ENCODE assay signal across 24 mouse cellular contexts in the genomic region with DNA sequence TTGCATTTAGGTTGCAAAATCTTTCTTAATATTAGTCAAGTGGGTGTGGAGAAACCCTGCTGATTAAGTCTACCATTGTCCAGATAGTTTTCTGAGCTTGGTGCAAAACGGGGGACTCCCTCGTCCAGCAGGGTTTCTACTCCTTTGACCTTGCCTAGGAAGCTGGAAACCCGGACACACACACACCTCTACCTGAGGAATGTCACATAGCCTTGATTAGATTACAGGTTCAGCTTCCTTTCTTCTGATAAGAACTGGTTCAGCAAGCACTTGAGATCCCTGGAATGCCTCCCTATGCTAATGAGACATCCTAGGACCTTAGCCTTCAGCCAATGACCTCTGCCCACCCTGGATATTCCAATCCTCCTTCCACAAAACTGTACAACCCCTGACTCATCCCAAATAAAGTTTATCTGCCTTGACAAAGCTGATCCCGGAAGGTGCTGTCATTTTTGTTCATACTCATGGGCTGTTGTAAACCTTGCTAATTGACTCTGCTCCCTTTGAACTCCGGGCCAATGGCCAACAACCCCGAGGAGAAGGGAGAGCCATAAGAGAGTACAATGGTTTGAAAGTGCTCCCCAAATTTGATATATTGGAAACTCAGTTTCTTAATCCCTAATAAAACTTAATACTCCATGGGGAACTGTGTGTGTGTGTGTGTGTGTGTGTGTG. TPM values are rescaled to one million over a fixed set of nuclear protein-coding genes. Genes with fewer than 3 reads are reported as not detected.
DNase-seq lines count a peak whose midpoint lies in the region; ATAC-seq lines count a peak whose summit lies in the region.
"Had no signal": no experiment of that assay in that cellular context is flagged by ENCODE, and none has a peak within 500 bp of the region (broad histone marks: within the 10 kb centered on the region; RNA-seq: fewer than 3 reads in every experiment).

No protein-coding gene starts in this region.

- no peak overlapping the region for H3K4me3 ChIP-seq in lung, embryonic 16.5 days (ENCODE audit: low read length)
- no peak overlapping the region for H3K4me3 ChIP-seq in intestine, embryonic 15.5 days (replicated peaks)
- H3K4me3 ChIP-seq in stomach, embryonic 15.5 days (replicated peaks) = no peak overlapping the region
- H3K4me3 ChIP-seq in hindbrain, embryonic 13.5 days = no peak overlapping the region
- H3K4me3 ChIP-seq: embryonic facial prominence, embryonic 13.5 days; forebrain, embryonic 13.5 days; heart, adult 2 months; heart, embryonic 15.5 days had no signal

- no peak overlapping the region for H3K4me2 ChIP-seq in lung, embryonic 16.5 days (ENCODE audit: low read depth, low read length)
- no peak overlapping the region for H3K4me2 ChIP-seq in intestine, embryonic 15.5 days (replicated peaks)
- H3K4me2 ChIP-seq in stomach, embryonic 15.5 days = no peak overlapping the region
- no peak overlapping the region for H3K4me2 ChIP-seq in hindbrain, embryonic 13.5 days
- H3K4me2 ChIP-seq: embryonic facial prominence, embryonic 13.5 days; forebrain, embryonic 13.5 days; heart, embryonic 11.5 days; heart, embryonic 15.5 days; hindbrain, embryonic 14.5 days had no signal

- no peak overlapping the region for H3K9ac ChIP-seq in lung, embryonic 16.5 days (ENCODE audit: low read length)
- H3K9ac ChIP-seq in intestine, embryonic 15.5 days = no peak overlapping the region
- no peak overlapping the region for H3K9ac ChIP-seq in stomach, embryonic 15.5 days
- H3K9ac ChIP-seq in hindbrain, embryonic 13.5 days = no peak overlapping the region
- H3K9ac ChIP-seq: embryonic facial prominence, embryonic 13.5 days; forebrain, embryonic 13.5 days; forebrain, postnatal 0 days; heart, embryonic 15.5 days; hindbrain, embryonic 14.5 days had no signal

- no peaks in the 10 kb centered on the region for H3K36me3 ChIP-seq in lung, embryonic 16.5 days (ENCODE audit: control insufficient read depth, insufficient read depth, low read length)
- H3K36me3 ChIP-seq in intestine, embryonic 15.5 days = no peaks in the 10 kb centered on the region
- H3K36me3 ChIP-seq in stomach, embryonic 15.5 days = no peaks in the 10 kb centered on the region
- no peaks in the 10 kb centered on the region for H3K36me3 ChIP-seq in hindbrain, embryonic 13.5 days
- H3K36me3 ChIP-seq: embryonic facial prominence, embryonic 13.5 days; G1E; heart, embryonic 15.5 days had no signal

- DNase-seq in lung, postnatal 4 days = no peak
- no peak for DNase-seq in kidney, postnatal 4 days
- DNase-seq in B cell, adult 2 months = no peak
- DNase-seq: adrenal gland, adult 2 months; adrenal gland, postnatal 25 days; cerebellum, adult 18-20 months; cerebellum, adult 9-11 months; cerebellum, postnatal 36 days; forebrain, postnatal 0 days; gastrocnemius, postnatal 14 days; heart, adult 2 months; heart, postnatal 14 days had no signal

- H3K27me3 ChIP-seq in lung, embryonic 16.5 days (ENCODE audit: control insufficient read depth, insufficient read depth, low read depth, low read length) = no peaks in the 10 kb centered on the region
- H3K27me3 ChIP-seq in intestine, embryonic 15.5 days (replicated peaks) = no peaks in the 10 kb centered on the region
- no peaks in the 10 kb centered on the region for H3K27me3 ChIP-seq in stomach, embryonic 15.5 days (replicated peaks)
- H3K27me3 ChIP-seq in hindbrain, embryonic 13.5 days = no peaks in the 10 kb centered on the region
- H3K27me3 ChIP-seq: embryonic facial prominence, embryonic 13.5 days; forebrain, embryonic 13.5 days; heart, embryonic 15.5 days had no signal

- H3K27ac ChIP-seq in lung, embryonic 16.5 days (ENCODE audit: low read length) = no peak overlapping the region
- no peak overlapping the region for H3K27ac ChIP-seq in intestine, embryonic 15.5 days
- no peak overlapping the region for H3K27ac ChIP-seq in stomach, embryonic 15.5 days
- H3K27ac ChIP-seq in hindbrain, embryonic 13.5 days = no peak overlapping the region
- H3K27ac ChIP-seq: embryonic facial prominence, embryonic 13.5 days; forebrain, embryonic 13.5 days; heart, adult 2 months; heart, embryonic 15.5 days; hindbrain, embryonic 14.5 days had no signal

- no peaks in the 10 kb centered on the region for H3K9me3 ChIP-seq in lung, embryonic 16.5 days (ENCODE audit: control insufficient read depth, low read length)
- H3K9me3 ChIP-seq in intestine, embryonic 15.5 days = no peaks in the 10 kb centered on the region
- no peaks in the 10 kb centered on the region for H3K9me3 ChIP-seq in stomach, embryonic 15.5 days
- 0 out of 2 replicates have a peak, but pooled peaks cover 3% of the 10 kb centered on the region for H3K9me3 ChIP-seq in hindbrain, embryonic 13.5 days
- H3K9me3 ChIP-seq: embryonic facial prominence, embryonic 13.5 days; forebrain, embryonic 13.5 days; heart, embryonic 15.5 days had no signal

- WGBS in lung, embryonic 16.5 days = 46% methylated on average over 6 of the region's 6 CpGs
- WGBS in intestine, embryonic 15.5 days = 60% methylated on average over 6 of the region's 6 CpGs
- WGBS in stomach, embryonic 15.5 days = 60% methylated on average over 6 of the region's 6 CpGs
- WGBS in hindbrain, embryonic 13.5 days = 81% methylated on average over 6 of the region's 6 CpGs

- ATAC-seq in lung, embryonic 16.5 days (ENCODE audit: low read depth) = 0 out of 2 replicates have a peak, but pooled peaks have one; percentile 17
- ATAC-seq in intestine, embryonic 15.5 days = peak; percentile 82
- peak; percentile 76 for ATAC-seq in stomach, embryonic 15.5 days (ENCODE audit: insufficient read depth, low FRiP score, low read depth)
- no peak for ATAC-seq in hindbrain, embryonic 13.5 days (ENCODE audit: low FRiP score)
- ATAC-seq: activated CD4-positive, CD25-positive, alpha-beta regulatory T cell, adult 4 months; CD4-positive, CD25-positive, alpha-beta regulatory T cell, adult 4 months; forebrain, embryonic 13.5 days; forebrain, postnatal 0 days had no signal

- H3K4me1 ChIP-seq in lung, embryonic 16.5 days (replicated peaks; ENCODE audit: control insufficient read depth, insufficient read depth, low read length) = no peaks in the 10 kb centered on the region
- H3K4me1 ChIP-seq in intestine, embryonic 15.5 days (replicated peaks) = no peaks in the 10 kb centered on the region
- no peaks in the 10 kb centered on the region for H3K4me1 ChIP-seq in stomach, embryonic 15.5 days
- H3K4me1 ChIP-seq in hindbrain, embryonic 13.5 days (replicated peaks) = no peaks in the 10 kb centered on the region
- H3K4me1 ChIP-seq: embryonic facial prominence, embryonic 13.5 days; forebrain, embryonic 13.5 days; heart, embryonic 15.5 days had no signal

RNA-seq across cellular contexts. Expression of gene Klf12, which starts 44.3 kb away (rescaled TPM):
- polyA plus RNA-seq in lung, embryonic 16.5 days (2015; fragmentation: Nextera tagmentation; extraction: Ambion mirVana) = 10.3 and 10.8 TPM in 2 replicates
- polyA plus RNA-seq in intestine, embryonic 15.5 days (2015; fragmentation: Nextera tagmentation; extraction: Ambion mirVana) = 10.6 TPM in 2 replicates
- 11.1 and 13.2 TPM in 2 replicates for polyA plus RNA-seq in stomach, embryonic 15.5 days (2015; fragmentation: Nextera tagmentation; extraction: Ambion mirVana)
- 42.8 and 49.0 TPM in 2 replicates for polyA plus RNA-seq in hindbrain, embryonic 13.5 days (2015; fragmentation: Nextera tagmentation; extraction: Ambion mirVana)
- polyA plus RNA-seq: G1E had no signal
